Mouse (Mus musculus) ovary, postnatal 14 days (tissue): ENCODE measurements at regions not wholly inside any gene's neighbourhood (a gene's known extent, or its start where the extent isn't known, plus 50 kb on each side); places are given as distances from the start of the nearest gene placed in this dataset.

Experiments
- DNase-seq: peaks from one replicate; pipeline ENCODE4 v3.0.0; 2022; ENCODE audit warnings: low spot score

GRCm38 (mm10) chr6:94911374-94911773 lies 205.7 kb upstream of the Kbtbd8 start:
- DNase-seq, result no peak

- DNase-seq, result no peak
Observed at GRCm38 (mm10) chr6:94900862-94901261, 200.9 kb upstream of the Lrig1 start.

GRCm38 (mm10) chr6:94898881-94899280 lies 198.9 kb upstream of the Lrig1 start:
- DNase-seq, result no peak

GRCm38 (mm10) chr6:94890165-94890564 lies 190.2 kb upstream of the Lrig1 start:
- DNase-seq, result no peak

GRCm38 (mm10) chr6:94889271-94889670 lies 189.3 kb upstream of the Lrig1 start:
- no peak for DNase-seq

GRCm38 (mm10) chr6:94881139-94881538 lies 181.2 kb upstream of the Lrig1 start:
- no peak for DNase-seq

GRCm38 (mm10) chr6:94875841-94876240 lies 175.9 kb upstream of the Lrig1 start:
- DNase-seq, result no peak

GRCm38 (mm10) chr6:94875065-94875464 lies 175.1 kb upstream of the Lrig1 start:
- DNase-seq, result no peak

- DNase-seq, result no peak
Observed at GRCm38 (mm10) chr6:94874415-94874814, 174.5 kb upstream of the Lrig1 start.

- DNase-seq, result no peak
Observed at GRCm38 (mm10) chr6:94867952-94868351, 168.0 kb upstream of the Lrig1 start.

- no peak for DNase-seq
Observed at GRCm38 (mm10) chr6:94865498-94865897, 165.5 kb upstream of the Lrig1 start.

GRCm38 (mm10) chr6:94858121-94858621 lies 158.2 kb upstream of the Lrig1 start:
- no peak for DNase-seq

- no peak for DNase-seq
Observed at GRCm38 (mm10) chr6:94850121-94850520, 150.2 kb upstream of the Lrig1 start.

GRCm38 (mm10) chr6:94849533-94849932 lies 149.6 kb upstream of the Lrig1 start:
- no peak for DNase-seq

GRCm38 (mm10) chr6:94848437-94848836 lies 148.5 kb upstream of the Lrig1 start:
- DNase-seq, result no peak

- no peak for DNase-seq
Observed at GRCm38 (mm10) chr6:94845821-94846220, 145.9 kb upstream of the Lrig1 start.

GRCm38 (mm10) chr6:94842856-94843255 lies 142.9 kb upstream of the Lrig1 start:
- DNase-seq, result no peak

- DNase-seq, result no peak
Observed at GRCm38 (mm10) chr6:94841881-94842280, 141.9 kb upstream of the Lrig1 start.

GRCm38 (mm10) chr6:94835742-94836141 lies 135.8 kb upstream of the Lrig1 start:
- DNase-seq, result no peak

- DNase-seq, result no peak
Observed at GRCm38 (mm10) chr6:94834551-94834950, 134.6 kb upstream of the Lrig1 start.

GRCm38 (mm10) chr6:94830801-94831200 lies 130.8 kb upstream of the Lrig1 start:
- no peak for DNase-seq

- no peak for DNase-seq
Observed at GRCm38 (mm10) chr6:94829246-94829645, 129.3 kb upstream of the Lrig1 start.

GRCm38 (mm10) chr6:94826656-94827055 lies 126.7 kb upstream of the Lrig1 start:
- no peak for DNase-seq

- DNase-seq, result no peak
Observed at GRCm38 (mm10) chr6:94818220-94818619, 118.3 kb upstream of the Lrig1 start.

- DNase-seq, result no peak
Observed at GRCm38 (mm10) chr6:94816161-94816560, 116.2 kb upstream of the Lrig1 start.
